Mouse (Mus musculus): ENCODE measurements around the gene Zfp456. TPM values are rescaled to one million over a fixed set of nuclear protein-coding genes. Genes with fewer than 3 reads are reported as not detected.

Zfp456 gene
- total RNA-seq, 2 experiments from 2014 or later: 0.53 to 0.92 TPM

Other genes with a start within 250 kb of the Zfp456 start
- 1 to 10 TPM; 3.3 to 4.7 TPM for gene Rsl1, start 202.6 kb downstream of the Zfp456 start, total RNA-seq (2021)
- gene Zfp455, start 181.3 kb downstream of the Zfp456 start, total RNA-seq (2021): 1 to 10 TPM in 1 of 2 experiments, under 1 TPM in 1; 0.98 to 1.4 TPM
- gene Zfp458, start 97.3 kb downstream of the Zfp456 start, total RNA-seq (2021): 1 to 10 TPM; 2.1 to 2.8 TPM
- gene Zfp457, start 69.3 kb downstream of the Zfp456 start, total RNA-seq (2021): 1 to 10 TPM; 2.7 to 3.9 TPM
- gene Zfp595, start 43.2 kb downstream of the Zfp456 start, total RNA-seq (2021): 1 to 10 TPM; 2.0 to 2.8 TPM
- gene Gm28044, start 15.3 kb downstream of the Zfp456 start, total RNA-seq (2021): 1 to 10 TPM; 1.0 to 2.4 TPM
- gene Zfp953, start 15.2 kb downstream of the Zfp456 start, total RNA-seq (2021): 1 to 10 TPM; 1.6 to 1.9 TPM
- gene Gm28041, start 77 bp downstream of the Zfp456 start, total RNA-seq (2021): 1 to 10 TPM in 1 of 2 experiments, under 1 TPM in 1; 0.57 to 1.6 TPM
- gene Zfp429, start 24.0 kb upstream of the Zfp456 start, total RNA-seq (2021): 1 to 10 TPM; 1.5 to 2.3 TPM
- under 1 TPM in 1 of 2 experiments, not detected in 1; 0.25 TPM for gene Zfp459, start 45.6 kb upstream of the Zfp456 start, total RNA-seq (2021)
- 1 to 10 TPM; 4.5 to 5.6 TPM for gene Zfp874a, start 75.8 kb upstream of the Zfp456 start, total RNA-seq (2021)
- 10 to 100 TPM; 11.8 to 17.4 TPM for gene Zfp874b, start 108.4 kb upstream of the Zfp456 start, total RNA-seq (2021)
- gene Zfp58, start 124.7 kb upstream of the Zfp456 start, total RNA-seq (2021): 1 to 10 TPM; 5.2 to 5.9 TPM
- gene Gm26965, start 150.3 kb upstream of the Zfp456 start, total RNA-seq (2021): not detected
- gene Zfp87, start 150.4 kb upstream of the Zfp456 start, total RNA-seq (2021): 10 to 100 TPM in 1 of 2 experiments, 1 to 10 TPM in 1; 9.1 to 14.8 TPM
- 1 to 10 TPM; 5.7 to 6.4 TPM for gene Zfp748, start 178.0 kb upstream of the Zfp456 start, total RNA-seq (2021)
- gene Zfp729b, start 233.9 kb upstream of the Zfp456 start, total RNA-seq (2021): 1 to 10 TPM; 4.0 to 5.5 TPM

All from heart, postnatal 10 days (tissue).